Mouse (Mus musculus) thymus, postnatal 4 days (tissue): ENCODE measurements around the gene Hamp2.
"Not testable (repeated sequence)": the region's sequence is repeated elsewhere in the genome, so short reads cannot be mapped to it uniquely, and the experiment has no call there.

Experiments used
- DNase-seq: peaks from one replicate; pipeline ENCODE4 v3.0.0; 2021

Gene Hamp2

DNA sequence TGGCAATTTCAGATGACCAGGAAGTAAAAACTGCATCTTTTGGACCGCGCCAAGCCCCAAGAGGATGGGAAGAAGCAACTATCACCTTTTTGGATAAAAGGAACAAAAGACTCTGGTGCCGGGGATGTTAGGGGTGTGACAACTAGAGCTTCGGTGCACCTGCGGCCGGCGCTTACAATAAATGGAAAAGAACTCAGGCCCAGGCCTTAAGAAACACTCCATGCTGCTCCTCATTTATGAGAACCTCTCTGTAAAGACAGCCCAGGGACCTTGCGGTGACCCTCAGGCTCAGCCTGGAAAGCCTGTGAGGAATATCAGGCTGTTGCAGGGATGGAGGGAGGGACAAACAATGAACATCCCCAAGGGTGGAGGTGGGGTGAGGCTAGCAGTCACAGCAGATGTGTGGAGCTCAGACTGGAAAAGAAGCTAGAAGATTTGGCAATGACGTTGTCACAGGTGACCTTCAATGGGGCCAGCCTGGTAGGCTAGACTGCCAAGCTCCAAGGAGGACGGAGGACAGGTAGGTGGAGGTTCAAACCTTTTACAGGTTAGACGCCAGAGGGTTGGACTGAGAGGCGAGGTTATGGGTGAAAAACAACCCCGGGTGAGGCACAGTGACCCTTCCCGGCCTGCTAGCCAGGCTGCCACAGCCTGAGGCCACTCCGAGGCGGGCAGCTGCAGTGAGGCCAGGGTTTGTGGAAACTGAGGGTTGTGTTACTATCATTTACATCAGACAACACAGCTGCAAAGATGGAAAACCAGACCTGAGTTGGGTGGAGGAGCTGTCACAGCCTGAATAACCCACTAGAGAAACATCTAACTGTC lies 28.2 kb upstream of the Hamp2 start:
- DNase-seq, result no peak

- not testable (repeated sequence) for DNase-seq
Measured at GRCm38 (mm10) chr7:30949902-30950301, 25.4 kb upstream of the Hamp2 start.

- no peak for DNase-seq
Measured at GRCm38 (mm10) chr7:30945876-30946275, 21.4 kb upstream of the Hamp2 start.

DNA sequence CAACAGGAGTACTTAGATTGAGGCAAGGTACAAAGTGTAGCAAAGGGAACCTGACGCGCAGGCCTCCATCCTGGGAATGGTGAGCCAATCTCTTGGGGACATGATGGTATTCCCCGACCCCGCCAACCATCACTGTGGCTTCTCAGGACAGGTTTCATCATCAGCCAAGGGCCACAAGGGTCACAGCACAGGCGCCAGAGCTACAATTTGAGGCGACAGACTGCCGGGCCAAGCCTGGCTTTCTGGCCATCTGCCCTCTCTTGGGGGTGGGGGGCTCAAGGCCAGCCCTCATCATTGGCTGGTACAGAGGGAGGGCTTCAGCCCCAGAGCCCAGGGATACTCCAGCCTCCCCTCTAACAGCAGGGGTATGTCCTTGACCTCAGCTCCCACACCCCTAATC lies 21.0 kb upstream of the Hamp2 start:
- not testable (repeated sequence) for DNase-seq

DNA sequence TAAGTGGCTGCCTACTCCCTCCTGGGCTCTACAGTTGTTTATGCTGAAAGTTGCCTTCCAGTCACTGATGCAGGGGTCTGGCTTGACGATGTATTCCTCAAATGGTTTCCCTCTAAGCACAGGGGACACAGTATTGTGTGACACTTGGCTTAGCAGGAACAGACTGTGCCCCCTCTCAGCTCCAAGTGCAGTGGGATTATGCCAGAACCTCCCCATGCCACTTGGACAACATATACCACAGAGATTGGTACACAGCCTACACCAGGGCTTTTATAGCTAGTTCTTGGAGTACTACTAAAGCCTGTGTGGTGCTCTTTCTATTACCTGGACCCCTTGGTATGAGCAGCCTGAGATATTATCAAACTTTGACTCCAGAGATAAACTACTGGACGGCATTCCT lies 20.2 kb upstream of the Hamp2 start:
- DNase-seq, result not testable (repeated sequence)

GRCm38 (mm10) chr7:30943909-30944635 lies 19.6 kb upstream of the Hamp2 start, which contains the start of gene Hamp:
Gene Hamp, minus strand, starts transcription at chr7:30944032.
- no peak for DNase-seq

DNA sequence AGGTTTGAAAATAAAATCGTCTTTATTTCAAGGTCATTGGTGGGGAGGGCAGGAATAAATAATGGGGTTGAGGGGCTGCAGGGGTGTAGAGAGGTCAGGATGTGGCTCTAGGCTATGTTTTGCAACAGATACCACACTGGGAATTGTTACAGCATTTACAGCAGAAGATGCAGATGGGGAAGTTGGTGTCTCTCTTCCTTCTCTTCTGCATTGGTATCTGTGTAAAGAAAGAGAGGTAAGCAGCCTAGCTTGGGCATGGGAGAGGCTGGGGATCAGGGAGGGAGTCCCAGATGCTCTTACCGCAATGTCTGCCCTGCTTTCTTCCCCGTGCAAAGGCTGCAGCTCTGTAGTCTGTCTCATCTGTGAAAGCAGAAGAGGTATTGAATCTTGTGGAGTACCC lies 17.9 kb upstream of the Hamp2 start:
- DNase-seq, result not testable (repeated sequence)

GRCm38 (mm10) chr7:30940070-30940469 lies 15.6 kb upstream of the Hamp2 start:
- DNase-seq, result not testable (repeated sequence)

DNA sequence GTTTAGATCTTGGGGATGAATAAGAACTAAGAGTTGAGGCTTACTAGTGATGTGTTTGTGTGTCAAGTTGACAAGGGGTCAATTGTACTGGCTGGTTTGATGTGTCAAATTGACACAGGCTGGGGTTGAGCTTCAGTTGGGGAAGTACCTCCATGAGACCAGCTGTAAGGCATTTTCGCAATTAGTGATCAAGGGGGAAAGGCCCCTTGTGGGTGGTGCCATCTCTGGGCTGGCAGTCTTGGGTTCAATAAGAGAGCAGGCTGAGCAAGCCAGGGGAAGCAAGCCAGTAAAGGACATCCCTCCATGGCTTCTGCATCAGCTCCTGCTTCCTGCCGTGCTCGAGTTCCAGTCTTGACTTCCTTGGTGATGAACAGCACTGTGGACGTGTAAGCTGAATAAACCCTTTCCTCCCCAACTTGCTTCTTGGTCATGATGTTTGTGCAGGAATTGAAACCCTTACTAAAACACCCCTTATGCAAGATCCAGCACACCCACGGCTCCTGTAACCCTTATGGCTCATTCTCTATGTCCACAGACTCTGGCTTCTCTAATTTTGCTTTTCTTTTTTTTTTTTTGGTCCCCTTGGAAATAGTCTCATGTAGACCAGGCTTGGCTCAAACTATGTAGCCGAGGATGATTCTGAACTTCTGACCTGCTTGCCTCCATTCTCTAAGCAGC lies 11.1 kb upstream of the Hamp2 start:
- not testable (repeated sequence) for DNase-seq

- no peak for DNase-seq
Measured at GRCm38 (mm10) chr7:30924071-30924470, 410 bp downstream of the Hamp2 start.

DNA sequence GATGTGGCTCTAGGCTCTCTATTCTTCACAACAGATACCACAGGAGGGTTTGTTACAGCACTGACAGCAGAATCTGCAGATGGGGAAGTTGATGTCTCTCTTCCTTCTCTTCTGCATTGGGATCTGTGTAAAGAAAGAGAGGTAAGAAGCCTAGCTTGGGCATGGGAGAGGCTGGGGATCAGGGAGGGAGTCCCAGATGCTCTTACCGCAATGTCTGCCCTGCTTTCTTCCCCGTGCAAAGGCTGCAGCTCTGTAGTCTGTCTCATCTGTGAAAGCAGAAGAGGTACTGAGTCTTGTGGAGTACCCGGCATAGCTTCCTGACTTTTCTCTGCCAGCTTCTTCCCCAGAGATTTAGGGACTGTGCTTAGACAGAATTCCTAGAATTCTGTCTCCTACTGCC lies 2.0 kb downstream of the Hamp2 start:
- not testable (repeated sequence) for DNase-seq

DNA sequence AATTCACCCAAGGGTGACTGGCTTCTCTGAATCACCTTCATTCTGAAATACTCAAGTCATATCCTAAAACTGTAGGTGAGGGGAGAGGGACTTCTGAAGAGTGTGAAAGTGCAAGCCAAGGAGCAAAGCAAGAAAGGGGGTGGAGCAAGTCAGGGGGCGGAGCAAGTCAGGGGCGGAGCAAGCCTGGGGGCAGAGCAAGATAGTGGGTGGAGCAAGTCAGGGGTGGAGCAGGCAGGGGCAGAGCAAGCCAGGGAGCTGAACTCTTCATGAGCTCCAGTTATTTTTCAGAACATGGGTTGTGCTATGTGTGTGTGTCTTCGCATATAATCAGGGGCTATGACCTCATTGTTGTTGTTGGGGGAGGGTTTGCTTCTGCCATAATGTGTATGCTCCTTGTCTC lies 4.3 kb downstream of the Hamp2 start:
- DNase-seq, result peak; percentile 63

DNA sequence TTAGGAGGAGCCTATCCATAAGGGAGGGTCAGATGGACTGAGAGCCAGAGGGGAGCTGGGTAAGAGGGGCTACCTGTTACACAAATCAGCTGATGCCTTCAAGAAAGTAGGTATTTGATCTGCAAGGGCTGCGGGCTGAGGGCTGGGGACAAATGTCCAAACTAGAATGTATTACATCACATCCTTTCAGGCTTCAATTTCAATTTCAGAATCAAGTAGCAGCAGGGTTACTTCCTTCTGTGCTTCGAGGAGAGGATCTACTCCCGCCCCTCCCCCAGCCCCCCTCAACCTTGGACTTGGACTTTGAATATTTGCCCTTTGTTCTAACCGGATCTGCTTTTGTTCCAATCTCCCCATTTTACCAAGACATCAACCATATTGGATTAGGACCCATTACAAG lies 7.3 kb downstream of the Hamp2 start:
- DNase-seq, result no peak

- DNase-seq, result no peak
Measured at GRCm38 (mm10) chr7:30916713-30917112, 7.8 kb downstream of the Hamp2 start.

DNA sequence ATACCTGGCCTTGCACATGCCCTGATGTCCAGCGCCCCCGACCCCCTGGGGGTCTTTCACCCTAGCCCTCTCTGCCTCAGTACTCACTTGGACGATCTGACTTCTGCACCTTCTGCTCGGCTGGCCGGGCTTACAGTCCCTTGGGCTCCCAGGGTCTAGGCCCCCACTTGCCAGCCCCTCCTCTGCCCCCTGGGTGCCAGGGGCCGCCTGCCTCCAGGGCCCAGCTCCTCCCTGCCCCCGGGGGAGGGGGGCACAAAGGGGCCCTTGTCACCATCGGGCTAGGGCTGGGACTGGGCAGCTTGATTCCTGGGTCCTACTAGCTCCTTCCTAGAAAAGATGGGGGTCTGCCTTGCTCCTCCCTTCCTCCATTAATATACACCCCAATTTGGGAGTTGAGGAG lies 9.7 kb downstream of the Hamp2 start, which contains the start of gene Mag:
Gene Mag (minus strand): TSS at position 142 of the 400 bp plus-strand sequence.
- no peak for DNase-seq

DNA sequence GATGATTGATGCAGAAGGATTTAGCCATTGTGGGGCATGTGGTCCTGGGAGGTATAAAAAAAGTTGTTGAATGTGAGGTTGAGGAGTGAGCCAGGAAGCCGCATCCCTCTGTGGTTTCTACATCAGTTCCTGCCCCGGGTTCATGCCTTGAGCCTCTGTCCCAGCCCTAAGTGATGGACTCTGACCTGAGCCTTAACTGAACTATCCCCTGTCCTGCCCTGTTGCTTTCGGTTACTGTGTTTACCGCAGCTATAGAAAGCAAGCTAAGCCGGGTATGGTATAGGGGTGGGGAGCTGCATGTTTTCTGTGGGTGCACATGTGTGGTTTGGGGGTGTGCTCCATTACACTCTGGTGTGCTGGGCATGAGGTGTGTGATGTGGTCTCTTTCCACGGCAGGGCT lies 14.7 kb downstream of the Hamp2 start:
- DNase-seq, result no peak

- no peak for DNase-seq
Measured at GRCm38 (mm10) chr7:30908992-30909431, 15.5 kb downstream of the Hamp2 start.

DNA sequence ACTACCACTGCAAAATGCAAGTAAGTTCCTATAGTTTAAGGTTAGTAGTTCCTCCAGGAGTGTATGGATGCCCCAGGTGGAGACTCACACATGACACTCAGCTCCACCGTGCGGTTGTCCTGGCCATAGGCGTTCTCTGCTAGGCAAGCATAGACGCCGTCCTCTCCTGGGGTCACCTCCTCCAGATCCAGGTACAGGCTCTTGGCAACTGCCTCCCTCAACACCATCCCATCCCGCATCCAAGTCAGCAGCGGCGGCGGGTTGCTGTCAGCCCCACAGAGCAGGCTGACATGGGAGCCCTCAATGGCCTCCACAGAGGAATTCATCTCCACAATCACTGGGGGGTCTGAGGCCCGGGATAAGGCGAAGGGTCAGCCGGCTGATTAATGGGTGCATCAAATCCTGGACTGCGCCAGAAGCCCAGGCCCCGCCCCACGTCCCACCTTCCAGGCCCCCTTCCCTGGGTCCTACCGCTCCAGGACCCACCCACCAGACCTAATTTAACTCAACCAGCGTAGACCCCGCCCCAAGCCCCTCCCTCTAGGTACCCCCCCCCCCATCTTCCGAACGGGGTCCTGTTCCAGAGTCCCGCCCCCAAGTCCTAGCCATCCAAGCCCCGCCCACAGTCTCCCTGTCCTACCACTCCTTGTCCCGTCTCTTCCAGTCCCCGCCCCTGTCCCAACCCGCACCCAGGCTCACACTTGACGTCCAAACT lies 16.0 kb downstream of the Hamp2 start:
- DNase-seq, result no peak

DNA sequence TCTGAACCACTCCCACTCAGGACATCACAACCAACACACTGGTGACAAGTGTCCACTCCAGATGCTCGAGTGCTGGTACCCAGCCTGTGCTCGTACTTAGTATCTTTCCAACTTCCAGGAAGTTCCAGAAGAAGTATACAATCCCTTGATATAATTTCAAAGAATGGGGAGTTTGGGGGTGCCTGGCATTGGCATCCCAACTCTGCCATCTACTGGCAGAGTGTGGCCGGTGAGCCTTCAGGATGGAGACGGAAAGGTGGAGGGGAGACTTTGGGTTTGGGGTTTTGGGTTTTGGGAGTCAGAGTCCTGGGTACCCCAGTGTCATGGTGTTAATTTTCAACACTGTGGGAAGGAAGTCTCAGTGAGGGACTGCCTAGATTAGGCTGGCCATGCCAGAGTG lies 20.4 kb downstream of the Hamp2 start:
- DNase-seq, result peak; percentile 58

- no peak for DNase-seq
Measured at GRCm38 (mm10) chr7:30895217-30895616, 29.3 kb downstream of the Hamp2 start.

- no peak for DNase-seq
Measured at GRCm38 (mm10) chr7:30892515-30892914, 32.0 kb downstream of the Hamp2 start.

DNA sequence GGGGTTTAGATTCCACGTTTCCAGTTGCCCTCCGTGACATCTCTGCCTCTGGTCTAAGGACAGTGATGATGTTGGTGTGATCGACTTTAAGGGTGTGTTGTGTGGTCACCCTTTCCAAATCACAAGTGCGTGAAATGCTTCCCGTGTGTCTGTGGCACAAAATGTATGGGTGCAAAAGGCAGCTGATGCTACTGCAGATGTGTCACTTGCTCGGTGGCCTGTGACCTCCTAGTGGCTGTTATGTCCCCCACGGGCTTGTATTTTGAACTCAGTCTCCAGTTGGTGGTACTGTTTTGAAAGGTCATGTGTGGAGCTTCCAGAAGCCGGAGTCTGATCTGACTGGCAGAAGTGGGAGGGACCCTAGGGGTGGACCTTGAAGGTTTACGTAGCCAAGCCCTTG lies 32.7 kb downstream of the Hamp2 start:
- no peak for DNase-seq

DNA sequence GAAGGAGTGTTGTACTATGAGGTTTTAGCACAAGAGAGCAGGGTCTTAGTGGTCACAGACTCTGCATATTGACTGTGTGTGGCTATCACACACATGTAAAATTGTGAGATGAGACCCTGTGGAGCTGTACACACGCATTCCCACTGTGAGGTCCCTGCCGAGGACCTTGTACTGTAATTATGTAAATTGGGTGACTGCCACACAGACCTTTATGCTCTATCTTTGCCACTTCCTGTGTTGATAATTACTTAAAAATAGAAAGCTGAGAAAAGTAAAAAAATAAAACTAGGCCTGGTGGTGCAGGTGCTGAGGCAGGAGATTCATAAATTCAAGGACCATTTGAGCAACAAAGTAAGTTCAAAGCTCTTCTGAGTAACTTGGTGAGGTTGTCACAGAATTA lies 33.8 kb downstream of the Hamp2 start:
- no peak for DNase-seq
